Mouse (Mus musculus) adrenal gland, postnatal 14 days (tissue): ENCODE measurements at regions not wholly inside any gene's neighbourhood (a gene's known extent, or its start where the extent isn't known, plus 50 kb on each side); places are given as distances from the start of the nearest gene placed in this dataset.
A peak's percentile ranks its signal among the peaks of the same experiment; 100 is the strongest.

Experiments used
- DNase-seq: peaks from one replicate; pipeline ENCODE4 v3.0.0; 2021; ENCODE audit warnings: mixed read lengths

DNA sequence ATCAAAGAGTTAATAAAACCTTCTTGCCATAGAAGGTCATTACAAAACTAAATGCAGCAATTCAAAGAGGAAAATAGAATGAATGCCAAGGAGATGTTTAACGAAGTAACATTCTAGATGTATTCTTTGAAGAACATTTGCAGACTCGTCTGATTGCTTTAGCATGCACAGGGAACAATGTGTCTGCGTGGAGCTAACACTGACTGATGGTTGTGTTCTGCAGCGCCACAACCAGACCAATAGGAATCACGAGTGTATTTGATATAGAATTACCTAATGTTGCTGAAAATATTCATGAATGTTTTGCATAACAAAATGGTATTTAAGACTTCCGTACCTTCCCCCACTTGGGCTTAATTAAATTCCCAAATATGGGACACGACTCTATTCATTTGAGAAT lies 200.3 kb upstream of the Tmem161b start:
- no peak for DNase-seq

DNA sequence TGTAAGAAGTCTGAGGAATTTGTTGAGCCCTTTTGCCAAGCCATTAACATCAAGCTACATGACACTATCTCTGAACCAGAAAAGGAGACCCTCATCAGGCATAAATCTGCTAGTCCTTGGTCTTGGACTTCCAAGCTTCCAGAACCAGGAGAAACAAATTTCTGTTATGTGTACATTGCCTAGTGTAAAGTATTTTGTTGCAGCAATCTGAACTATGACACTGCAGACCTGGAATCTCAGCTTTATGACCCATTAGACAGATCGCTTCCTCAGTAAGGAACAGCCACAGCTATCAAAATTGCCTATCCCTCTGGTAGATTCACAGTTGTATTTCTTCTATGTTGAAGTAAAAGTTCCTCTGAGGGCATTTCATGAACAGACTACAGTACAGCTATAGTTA lies 199.1 kb upstream of the Tmem161b start:
- DNase-seq: no peak

DNA sequence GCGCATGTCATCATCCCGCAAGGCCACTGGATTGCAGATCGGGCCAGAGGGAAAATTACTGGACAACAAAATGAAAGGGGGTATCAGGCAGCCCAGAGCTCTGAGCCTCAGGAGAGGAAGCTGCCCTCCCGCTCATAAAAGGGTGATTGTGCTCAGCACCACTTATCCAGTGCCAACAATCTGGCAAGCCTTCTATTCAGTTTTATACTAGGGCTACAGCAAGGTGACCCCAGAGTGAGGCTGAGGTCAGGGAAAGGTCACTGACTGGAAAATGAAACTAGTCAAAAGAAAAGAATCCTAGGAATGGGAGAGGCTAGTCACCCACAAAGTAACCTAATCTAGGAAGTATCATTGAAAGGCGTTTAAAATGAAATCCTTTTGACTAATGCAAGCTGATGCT lies 198.5 kb upstream of the Tmem161b start:
- no peak for DNase-seq

DNA sequence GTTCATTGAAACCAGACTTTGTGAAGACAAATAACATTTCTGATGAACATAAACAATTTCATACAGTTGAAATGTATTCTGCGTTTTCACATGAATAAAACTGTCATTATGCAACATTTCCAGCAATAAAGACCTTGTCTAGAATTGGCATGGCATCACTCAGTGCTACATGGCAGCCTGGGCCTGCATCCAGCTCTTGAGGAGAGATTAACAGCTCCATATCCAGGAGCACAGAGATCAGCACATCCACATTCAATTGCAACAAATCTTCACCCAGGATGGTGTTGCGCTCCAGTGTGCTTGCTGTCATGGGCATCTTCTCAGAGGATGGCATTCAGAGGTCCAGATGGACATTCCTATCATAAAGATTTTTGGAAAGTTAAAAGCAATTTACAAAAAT lies 196.7 kb upstream of the Tmem161b start:
- no peak for DNase-seq

DNA sequence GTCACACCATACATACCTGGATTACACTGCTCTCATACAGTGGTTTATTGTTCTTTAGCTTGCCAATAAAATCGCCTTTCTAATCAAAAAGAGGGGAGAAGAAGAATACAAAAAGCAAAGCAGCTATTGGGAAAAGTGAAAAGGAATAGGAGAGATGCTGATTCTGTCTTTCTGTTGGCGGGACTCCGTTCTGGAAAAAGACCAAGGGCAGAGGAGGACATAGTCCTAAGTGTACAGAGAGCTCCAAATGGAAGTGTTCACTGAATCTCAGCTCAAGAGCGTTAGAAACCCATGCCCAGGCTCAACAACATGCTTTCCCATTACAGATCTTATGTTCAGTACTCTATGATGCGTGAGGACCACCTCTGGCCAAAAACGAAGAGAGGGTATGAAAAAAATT lies 174.4 kb upstream of the Tmem161b start:
- no peak for DNase-seq

DNA sequence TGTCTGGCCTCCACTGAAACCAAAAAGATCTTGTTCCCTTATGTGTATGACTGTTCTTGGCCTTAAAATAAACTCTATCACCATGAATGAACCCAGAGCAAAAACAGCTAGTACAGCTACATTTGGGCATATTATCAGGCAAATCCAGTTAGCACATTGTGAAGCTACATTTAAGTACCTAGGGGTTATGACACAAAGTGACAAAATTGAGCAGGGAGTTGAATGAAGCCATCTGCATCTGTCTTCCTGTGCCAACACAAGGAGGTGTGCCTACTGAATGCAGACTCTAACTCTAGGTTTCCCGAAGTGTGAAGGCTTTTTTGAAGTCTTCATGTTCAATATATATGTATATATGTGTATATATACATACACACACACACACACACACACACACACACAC lies 169.9 kb upstream of the Tmem161b start:
- DNase-seq: no peak

DNA sequence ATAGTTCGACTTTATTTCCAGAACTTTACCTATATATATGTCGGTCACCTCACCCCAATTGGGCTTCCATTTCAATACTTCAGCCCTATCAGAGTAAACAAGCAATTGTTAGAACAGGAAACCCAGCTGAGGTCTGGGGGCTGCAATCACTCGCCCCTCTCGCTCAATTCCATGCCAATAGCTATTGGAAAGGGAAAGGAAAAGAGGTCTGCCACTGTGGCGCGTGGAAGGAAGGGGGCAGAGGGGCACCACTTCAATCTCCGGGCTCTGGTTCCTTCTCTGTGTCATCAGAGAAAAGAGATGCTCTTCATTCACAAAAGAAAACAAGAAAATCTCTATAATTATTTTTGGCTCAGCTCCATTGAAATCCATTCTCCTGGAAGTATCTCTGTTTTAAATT lies 167.1 kb upstream of the Tmem161b start:
- DNase-seq: no peak

DNA sequence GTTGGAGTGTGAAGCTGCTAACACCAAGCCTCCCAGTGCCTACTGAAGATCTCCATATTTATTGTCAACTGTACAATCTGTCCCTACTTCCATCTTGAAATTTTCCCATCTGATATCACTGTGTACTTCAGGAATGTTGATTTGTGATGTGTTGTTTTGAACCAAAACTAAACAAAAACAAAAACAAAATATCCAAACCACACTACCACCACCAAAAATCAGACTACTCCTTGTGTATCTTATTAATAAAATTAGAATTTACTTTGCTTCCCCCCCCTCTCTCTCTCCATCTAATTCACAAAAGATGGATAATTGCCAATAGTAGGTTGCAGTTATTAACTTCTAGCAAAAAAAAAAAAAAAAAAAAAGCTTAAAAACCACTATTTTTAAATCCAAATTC lies 166.5 kb upstream of the Tmem161b start:
- DNase-seq: no peak

DNA sequence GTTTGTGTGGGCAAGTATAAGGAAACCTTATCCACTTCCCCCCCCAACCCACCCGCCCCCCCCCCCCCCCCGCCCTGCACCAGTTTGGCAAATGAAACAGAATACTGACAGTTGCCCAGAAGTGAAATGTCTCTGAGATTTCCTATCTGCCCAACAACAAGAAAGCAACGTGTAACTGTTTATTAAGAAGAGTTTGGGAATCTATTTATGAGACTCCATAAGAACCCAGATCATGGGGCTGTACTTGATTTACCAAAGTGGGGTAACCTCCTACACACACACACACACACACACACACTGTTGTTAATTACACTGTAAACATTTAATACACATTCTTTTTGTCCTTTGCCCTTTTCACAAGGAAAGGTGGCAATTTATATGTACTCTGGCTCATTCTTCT lies 165.6 kb upstream of the Tmem161b start:
- no peak for DNase-seq

DNA sequence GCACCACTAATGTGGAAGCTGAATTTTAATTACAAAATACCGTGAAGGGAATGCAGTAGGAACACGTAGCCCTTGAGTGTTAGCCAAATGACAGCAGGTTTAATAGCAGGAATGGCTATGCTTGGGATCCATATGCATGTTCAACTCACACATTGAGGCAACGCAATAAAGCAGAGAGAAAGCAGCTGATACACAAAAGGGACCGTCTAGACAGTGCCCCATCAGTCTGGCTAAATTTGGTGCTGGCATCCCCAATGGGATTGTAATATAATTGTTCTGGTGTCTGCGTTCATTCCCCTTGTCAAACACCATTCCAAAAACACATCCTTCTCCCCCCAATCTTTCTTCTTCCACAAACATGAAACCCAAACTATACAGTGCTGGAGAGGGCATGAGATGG lies 165.1 kb upstream of the Tmem161b start:
- DNase-seq: no peak

DNA sequence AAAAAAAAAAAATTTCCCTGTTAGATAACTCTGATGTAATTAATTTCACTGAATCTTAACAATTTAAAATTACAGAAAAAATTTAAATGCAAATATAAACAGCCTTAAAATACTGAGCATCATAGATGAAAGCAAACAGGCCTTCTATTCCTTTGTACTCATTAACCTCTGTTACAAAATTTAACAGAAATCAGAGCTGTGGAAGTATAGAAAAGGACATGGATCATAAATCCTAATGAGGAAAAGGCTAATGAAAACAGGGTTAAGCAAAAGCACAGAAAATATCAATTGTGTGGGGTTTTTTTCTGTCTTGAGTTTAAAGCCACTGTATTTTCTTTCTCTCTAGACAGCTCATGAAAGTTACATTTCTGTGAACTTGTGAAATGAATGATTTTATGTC lies 164.6 kb upstream of the Tmem161b start:
- DNase-seq: no peak

DNA sequence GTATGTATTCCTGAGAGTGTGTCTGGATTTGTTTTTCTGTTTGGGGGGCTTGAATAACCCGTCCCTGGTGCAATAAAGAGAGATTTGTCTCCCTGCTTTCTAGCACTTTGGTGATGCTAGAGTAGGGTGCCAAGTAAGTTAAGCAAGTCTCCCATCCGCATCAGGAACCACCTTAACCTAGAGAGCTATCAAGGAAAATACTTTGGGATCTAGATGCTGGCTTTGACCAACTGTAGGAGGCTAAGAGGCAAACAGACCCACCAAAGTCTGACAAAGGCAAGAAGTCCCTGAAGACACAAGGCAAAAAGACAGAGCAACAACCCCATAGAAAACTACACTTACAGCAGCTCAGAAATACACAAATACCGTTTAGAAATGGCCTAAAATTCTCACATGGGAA lies 163.8 kb upstream of the Tmem161b start:
- DNase-seq: no peak

DNA sequence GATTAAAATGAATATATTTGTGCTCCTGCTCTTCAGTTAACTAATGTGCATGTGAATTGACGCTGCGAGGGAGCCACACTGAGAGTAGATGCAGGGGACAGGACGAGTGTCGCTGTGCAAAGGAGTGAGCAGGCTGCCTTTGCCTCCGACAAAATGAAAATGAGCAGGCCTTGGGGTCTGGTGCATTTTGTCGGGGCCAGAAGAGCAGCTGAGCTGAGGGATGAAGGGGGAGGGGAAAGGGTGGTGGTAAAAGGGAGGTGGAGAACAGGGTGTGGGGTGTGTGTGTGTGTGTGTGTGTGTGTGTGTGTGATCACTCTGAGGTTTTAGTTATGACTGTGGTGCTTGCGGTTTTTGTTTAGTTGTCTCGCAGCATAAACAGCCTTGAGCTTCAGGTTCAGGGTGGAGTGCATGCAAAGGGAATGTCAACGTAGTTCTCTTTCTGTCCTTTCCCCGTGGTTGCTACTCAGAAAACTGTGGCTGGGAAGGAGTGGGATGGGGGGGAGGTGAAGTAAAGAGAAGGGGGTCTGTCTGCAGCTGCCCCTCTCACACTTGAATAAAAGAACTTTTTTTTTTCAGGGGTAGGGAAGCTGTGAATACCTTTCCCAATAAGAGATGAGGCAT lies 163.0 kb upstream of the Tmem161b start:
- peak; percentile 4 for DNase-seq

DNA sequence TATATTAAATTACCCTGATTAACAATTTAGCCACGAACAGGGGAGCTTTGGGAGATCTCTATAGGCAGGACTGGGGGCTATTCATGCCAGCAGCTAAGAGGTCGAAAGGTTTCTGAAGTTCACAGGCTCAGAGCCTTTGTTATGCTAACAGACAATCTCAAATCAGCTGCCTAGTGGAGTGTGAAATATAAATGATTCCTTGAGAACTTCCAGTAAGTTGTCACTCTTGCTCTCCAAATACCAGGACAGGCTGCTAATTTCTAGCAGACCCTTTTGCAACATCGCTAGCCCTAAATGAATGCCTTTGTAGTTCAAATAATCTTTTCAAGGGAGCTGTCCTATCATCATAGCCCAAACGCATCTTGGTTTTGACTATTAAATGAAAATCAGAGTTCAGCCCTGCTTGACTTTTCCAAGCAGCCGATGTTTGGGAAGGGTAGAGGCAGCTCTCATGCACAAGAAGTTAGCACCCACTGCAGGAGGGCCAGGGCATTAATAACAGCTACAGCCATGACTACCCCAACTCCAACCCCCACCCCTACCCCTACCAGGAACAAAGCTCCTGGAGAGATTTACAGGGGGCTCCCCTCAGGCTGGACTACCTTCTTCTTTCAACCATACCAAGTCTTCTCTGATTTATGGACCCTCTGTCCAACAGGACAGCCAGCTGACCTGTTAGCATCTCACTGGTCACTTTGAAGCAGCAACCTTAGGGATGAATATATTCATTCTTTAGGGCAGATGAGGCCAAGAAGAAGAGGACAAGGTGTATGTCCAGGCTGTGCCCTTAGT lies 162.2 kb upstream of the Tmem161b start:
- DNase-seq: no peak

DNA sequence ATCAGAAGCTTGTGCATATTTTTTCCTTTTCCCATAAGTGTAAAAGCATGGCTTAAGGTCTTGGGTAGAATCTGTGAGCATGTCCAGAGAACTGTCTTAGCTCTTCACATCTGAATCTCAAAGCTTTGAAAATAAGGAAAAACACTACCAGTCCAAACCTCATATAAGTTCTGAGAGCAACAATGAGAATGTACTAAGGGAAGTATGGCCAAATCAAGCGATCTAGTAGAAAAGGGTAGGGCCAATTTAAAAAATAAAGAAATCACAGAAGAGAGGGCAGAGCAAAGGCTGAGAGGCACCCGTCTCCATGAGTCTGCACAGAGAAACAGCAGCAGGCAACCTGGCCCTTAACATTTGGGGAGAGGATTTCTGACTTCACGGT lies 161.7 kb upstream of the Tmem161b start:
- DNase-seq: no peak

DNA sequence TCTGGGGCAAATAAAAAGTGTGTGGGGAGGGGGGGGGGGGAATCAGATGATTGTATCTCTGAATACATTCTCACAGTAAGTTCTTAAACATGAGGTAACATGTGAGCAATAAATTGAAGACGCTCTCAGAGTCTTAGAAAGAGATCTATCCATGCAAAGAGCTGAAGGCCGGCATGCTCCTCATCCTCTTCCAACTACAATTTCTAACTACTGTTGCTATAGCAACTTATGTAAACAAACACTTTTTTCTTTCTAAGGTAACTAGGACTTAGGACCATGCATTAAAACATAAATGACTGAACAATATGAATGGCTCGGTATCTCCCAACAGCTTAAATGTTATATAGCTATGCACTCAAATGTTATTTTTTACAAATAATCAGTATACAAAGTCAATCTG lies 161.2 kb upstream of the Tmem161b start:
- DNase-seq: no peak

DNA sequence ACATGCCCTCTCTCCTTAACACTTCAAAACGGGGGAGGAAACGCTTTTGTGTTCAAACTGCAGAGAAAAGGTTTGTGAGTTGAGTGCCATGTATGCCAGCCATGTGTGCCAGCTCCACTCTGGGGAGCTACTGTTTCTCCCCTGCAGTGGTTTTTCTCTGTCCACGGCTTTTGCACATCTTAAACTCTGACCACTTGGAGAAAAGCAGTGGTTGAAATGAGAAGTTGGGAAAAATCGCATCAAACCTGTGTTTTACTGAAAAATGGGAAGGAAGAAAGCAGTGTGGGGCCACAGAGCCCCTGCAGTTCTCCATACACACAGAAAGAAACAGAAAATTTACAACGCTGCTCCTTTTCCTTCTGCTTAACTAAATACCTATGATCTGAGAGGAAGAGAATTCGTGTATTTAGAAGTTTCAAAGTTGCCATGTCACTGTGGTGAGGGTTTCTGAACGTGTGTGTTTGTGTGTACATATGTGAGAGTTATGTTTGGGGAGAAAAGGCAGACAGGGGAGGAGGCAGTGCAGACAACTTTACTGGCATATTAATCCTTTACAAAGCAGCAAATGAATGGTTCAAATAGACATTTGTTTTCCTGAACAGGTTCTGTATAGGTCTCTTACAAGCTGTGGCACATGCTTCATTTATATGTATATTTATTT lies 160.1 kb upstream of the Tmem161b start:
- DNase-seq: no peak

DNA sequence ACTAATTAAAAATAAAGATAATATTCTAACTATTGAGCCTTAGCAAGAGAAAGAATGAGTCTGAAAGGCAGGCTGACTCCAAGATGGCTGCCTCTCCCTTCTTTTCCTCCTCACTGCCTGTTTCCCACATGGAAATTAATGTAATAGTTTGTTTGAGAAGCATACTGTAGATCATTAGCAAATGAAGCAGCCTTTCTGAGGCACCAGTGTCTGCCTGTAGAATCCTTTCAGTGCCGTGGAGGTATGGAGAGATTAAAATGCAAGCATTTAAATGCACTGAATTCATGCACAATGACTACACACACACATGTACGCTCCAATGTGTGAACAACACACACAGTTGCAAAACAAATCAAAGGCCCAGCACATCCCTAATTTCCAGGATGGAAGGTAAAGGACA lies 159.5 kb upstream of the Tmem161b start:
- no peak for DNase-seq

DNA sequence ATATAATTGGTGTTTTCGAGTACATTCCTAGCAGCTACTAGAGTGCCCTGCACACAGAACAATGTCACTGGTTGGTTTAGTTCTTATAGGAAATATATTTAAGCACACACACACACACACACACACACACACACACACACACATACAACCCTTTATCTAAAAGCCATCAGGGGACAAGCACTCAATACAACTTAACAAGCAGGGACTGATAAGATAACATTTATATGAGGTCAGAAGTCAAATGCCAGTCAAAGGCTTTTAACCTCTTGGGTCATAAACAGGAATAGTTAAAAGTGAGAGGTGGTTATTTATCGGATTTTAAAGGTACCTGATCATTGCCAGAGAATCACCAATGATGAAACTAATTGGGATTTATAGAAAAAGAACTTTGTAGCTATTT lies 158.7 kb upstream of the Tmem161b start:
- DNase-seq: no peak

DNA sequence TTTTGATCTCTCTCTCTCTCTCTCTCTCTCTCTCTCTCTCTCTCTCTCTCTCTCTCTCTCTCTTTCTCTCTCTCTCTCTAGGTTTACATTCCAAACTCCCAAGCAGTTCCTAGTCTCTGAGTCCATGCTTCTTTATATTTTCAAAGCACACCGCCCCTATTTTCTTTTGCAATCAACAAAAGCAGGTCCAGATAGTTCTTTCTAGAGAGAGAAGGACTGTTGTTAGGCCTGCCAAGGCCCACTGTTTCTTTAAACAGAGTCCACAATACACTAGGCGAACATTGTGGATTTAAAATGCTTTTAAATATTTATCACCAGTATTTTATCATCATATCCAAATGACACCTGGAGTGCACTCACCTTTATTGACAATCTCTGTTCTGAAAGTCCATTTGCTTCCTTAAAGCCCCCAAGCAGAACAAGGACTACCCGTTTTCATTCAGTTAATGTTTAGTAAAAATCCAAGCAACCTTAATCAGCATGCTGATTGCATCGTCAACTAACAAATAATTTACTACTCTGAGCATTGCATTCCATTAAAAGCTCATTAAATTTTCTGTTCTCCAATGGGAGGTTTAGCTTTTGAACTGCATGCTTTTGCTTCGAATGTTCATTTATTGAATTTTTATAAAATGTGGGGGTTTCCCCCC lies 157.7 kb upstream of the Tmem161b start:
- no peak for DNase-seq

DNA sequence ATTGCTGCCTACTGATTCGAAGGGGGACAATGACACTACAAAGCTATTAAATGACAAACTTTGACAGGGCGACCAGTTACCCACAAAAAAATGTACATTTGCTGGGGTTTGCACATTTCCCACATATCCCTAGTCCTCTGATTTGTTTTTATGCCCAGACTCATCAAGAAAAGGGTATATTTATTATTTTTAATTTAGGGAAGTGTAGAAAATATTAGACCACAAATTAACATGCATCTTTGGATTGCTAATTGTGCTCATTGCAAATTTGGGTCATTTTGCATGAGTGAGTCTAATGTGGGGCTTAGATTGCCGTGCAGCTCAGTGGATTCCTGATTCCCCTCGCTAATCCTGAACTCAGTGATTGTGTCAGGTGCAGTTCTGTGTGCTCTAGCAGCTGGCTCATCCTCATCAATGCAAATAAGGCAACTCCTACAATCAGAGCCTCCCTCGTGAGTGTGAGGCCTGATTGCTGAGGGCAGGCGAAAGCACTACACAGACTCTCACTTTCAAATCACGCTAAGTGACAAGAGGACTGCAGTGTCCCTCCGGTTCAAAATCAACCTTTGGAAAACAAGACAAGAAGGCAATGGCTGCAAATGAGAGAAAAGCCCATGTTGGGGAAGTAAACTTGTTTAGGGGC lies 156.7 kb upstream of the Tmem161b start:
- no peak for DNase-seq

DNA sequence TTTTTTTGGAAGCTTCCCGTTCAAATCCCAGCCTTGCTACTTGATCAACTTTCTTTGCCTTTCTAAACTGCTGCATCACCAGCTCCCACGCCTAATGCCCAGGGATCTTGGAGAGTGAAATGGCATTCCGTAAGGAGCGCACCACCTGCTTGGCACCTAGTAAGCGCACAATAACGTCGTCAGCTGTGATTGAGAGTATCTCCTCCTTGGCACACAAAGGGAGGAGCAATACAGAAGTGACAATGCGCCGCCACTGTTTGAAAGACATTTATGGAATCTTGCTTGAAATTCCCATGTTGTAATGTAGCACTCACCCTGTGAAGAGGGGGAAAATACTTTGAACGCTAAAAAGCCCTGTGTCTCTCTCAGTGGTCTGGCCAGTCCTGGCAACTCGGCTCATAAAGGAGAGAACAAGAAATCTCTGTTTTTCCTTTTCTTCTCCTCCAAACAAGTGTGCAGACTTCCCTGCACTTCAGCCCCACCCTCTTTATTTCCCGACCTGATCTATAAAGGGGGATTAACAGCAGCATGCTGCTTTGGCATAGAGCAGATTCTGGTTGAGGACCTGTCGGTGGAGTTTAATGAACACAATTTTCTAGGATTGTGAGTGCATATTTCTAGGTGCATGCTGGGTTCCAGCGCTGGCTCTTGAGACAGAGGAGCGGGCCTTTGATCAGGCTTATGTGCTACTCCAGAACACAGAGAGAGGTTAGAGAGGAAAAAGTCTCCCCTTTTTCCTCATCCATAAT lies 155.7 kb upstream of the Tmem161b start:
- DNase-seq: no peak
